Mouse (Mus musculus) layer of hippocampus, adult 2 months (tissue): ENCODE measurements around the gene Snapin. TPM values are rescaled to one million over a fixed set of nuclear protein-coding genes. Genes with fewer than 3 reads are reported as not detected.

Source experiments
- DNase-seq, 2 experiments: peaks; one replicate each; pipeline ENCODE4 v3.0.0; 2022; ENCODE audit warnings: low spot score in 2 of 2
- H3K27ac ChIP-seq: fragments of 200-600 bp; 2 replicates; pipeline ENCODE4 v1.8.1; 2022
- H3K4me3 ChIP-seq: fragments of 200-600 bp; 2 replicates; pipeline ENCODE4 v1.8.1; 2022; ENCODE audit warnings: mild to moderate bottlenecking
- CTCF ChIP-seq: fragments of 200-600 bp; conservative IDR thresholded peaks from 2 replicates; pipeline ENCODE4 v1.8.1; 2022; ENCODE audit warnings: antibody characterized with exemption, mild to moderate bottlenecking, moderate library complexity
- total RNA-seq, 2 experiments: library from RNA; stranded (reverse); gene quantifications; 2 replicates each; pipeline ENCODE4 v1.2.3; 2021

Snapin gene
- total RNA-seq, 2 experiments from 2014 or later, result 53.4 to 54.5 TPM

DNA sequence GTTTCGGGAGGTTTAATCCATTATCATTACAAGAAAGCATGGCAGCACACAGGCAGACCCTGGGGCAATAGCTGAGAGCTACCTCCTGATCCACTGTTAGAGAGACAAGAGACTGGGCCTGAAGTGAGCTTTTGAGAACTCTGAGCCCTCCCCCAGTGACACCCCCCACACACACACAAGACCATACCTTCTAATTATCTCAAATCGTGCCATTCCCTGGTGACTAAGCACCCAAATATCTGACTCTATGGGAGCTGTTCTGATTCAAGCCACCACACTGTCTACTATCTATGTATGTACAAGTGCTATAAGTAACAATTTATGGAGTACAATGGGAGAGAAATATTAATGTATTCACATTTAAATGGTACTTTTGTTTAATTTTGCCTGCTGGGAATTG is 50.1 kb downstream of the Snapin start:
- TF ChIP-seq CTCF, result no peak
- no peak for DNase-seq

More for the DNA sequence above, 50.1 kb downstream of the Snapin start:
- H3K4me3 ChIP-seq, result no peak overlapping the region
- H3K27ac ChIP-seq, result no peak overlapping the region

Other genes starting within 250 kb of the Snapin start
- gene Creb3l4, start 247.5 kb downstream of the Snapin start, total RNA-seq, result not detected
- gene Slc39a1, start 242.9 kb downstream of the Snapin start, total RNA-seq, result 10 to 100 TPM; 42.5 to 45.5 TPM
- 10 to 100 TPM; 38.3 to 49.5 TPM for gene Crtc2, start 236.9 kb downstream of the Snapin start, total RNA-seq
- 10 to 100 TPM; 33.7 to 35.6 TPM for gene Dennd4b, start 225.8 kb downstream of the Snapin start, total RNA-seq
- 100 to 1,000 TPM; 107 to 108 TPM for gene Gatad2b, start 197.9 kb downstream of the Snapin start, total RNA-seq
- gene Slc27a3, start 101.1 kb downstream of the Snapin start, total RNA-seq, result 10 to 100 TPM; 15.0 to 17.2 TPM
- 10 to 100 TPM; 74.1 to 75.4 TPM for gene Ints3, start 57.4 kb downstream of the Snapin start, total RNA-seq
- gene Npr1, start 25.2 kb downstream of the Snapin start, total RNA-seq, result 1 to 10 TPM; 6.5 to 7.4 TPM
- 10 to 100 TPM; 85.4 to 88.0 TPM for gene Ilf2, start 14.9 kb downstream of the Snapin start, total RNA-seq
- gene Chtop, start 18.5 kb upstream of the Snapin start, total RNA-seq, result 100 to 1,000 TPM; 152 to 153 TPM
- gene S100a1, start 23.4 kb upstream of the Snapin start, total RNA-seq, result 10 to 100 TPM; 89.9 to 92.1 TPM
- 10 to 100 TPM; 20.2 to 20.6 TPM for gene S100a13, start 23.4 kb upstream of the Snapin start, total RNA-seq
- gene S100a14, start 35.8 kb upstream of the Snapin start, total RNA-seq, result under 1 TPM; 0.49 to 0.95 TPM
- 10 to 100 TPM; 79.0 to 82.8 TPM for gene S100a16, start 46.2 kb upstream of the Snapin start, total RNA-seq
- gene S100a3, start 69.5 kb upstream of the Snapin start, total RNA-seq, result under 1 TPM; 0.64 to 0.79 TPM
- gene S100a2, start 99.2 kb upstream of the Snapin start, total RNA-seq, result not detected
- not detected for gene Gm42674, start 110.9 kb upstream of the Snapin start, total RNA-seq
- 1 to 10 TPM; 3.4 to 5.7 TPM for gene S100a4, start 112.7 kb upstream of the Snapin start, total RNA-seq
- not detected for gene S100a5, start 117.5 kb upstream of the Snapin start, total RNA-seq
- gene S100a6, start 121.8 kb upstream of the Snapin start, total RNA-seq, result 10 to 100 TPM; 18.4 to 21.8 TPM
- under 1 TPM; 0.37 to 0.67 TPM for gene S100a7a, start 163.0 kb upstream of the Snapin start, total RNA-seq
- gene S100a8, start 177.9 kb upstream of the Snapin start, total RNA-seq, result not detected
- gene S100a9, start 204.7 kb upstream of the Snapin start, total RNA-seq, result not detected
- gene Pglyrp4, start 235.9 kb upstream of the Snapin start, total RNA-seq, result not detected